Mouse (Mus musculus): ENCODE results near the gene Cpeb3.

DNA sequence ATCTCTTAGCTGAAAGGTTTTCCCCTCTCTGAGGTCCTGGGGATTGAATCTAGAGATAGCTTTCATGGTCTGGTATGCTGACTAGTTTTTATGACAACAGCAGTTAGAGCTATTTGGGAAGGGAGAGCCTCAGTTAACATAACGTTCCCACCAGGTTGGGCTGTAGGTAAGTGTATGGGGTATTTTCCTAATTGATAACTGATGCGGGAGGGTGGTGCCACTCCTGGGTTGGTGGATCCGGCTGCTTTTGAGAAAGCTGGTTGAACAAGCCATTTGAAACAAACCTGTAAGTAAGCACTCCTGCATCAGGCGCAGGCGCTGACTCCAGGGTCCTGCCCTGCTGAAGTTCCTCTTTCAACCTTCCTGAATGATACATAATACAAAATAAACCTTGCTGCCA is 28.9 kb upstream of the Cpeb3 start:
- no peak for TF ChIP-seq CTCF (IDR thresholded peaks at IDR 0.05; ENCODE audit: borderline replicate concordance, insufficient read depth, low read length)
- no peak for TF ChIP-seq POLR2A (IDR thresholded peaks at IDR 0.05; ENCODE audit: low read depth, low read length)
